Mouse (Mus musculus) lung, postnatal 0 days (tissue): ENCODE measurements around the gene Blm. TPM values are rescaled to one million over a fixed set of nuclear protein-coding genes. Genes with fewer than 3 reads are reported as not detected.

Experiments used
- ATAC-seq: fragments of 200-750 bp; cut with Nextera tagmentation; 2 replicates; pipeline ENCODE4 v1.8.0; 2017; ENCODE audit warnings: moderate library complexity
- DNase-seq: peaks from one replicate; pipeline ENCODE4 v3.0.0-alpha.2; 2016; ENCODE audit warnings: low spot score
- H3K27ac ChIP-seq: fragments of 300-500 bp; sonication (generic); 2 replicates; pipeline ENCODE4 v1.5.1; 2014; ENCODE audit warnings: antibody characterized with exemption, mild to moderate bottlenecking, low read length, mixed read lengths
- H3K27me3 ChIP-seq: fragments of 300-500 bp; sonication (generic); replicated peaks from 2 replicates; pipeline ENCODE4 v1.6.1; 2014; ENCODE audit warnings: low read length, mixed read lengths; ENCODE audit not compliant: insufficient read depth
- H3K36me3 ChIP-seq: fragments of 300-500 bp; sonication (generic); 2 replicates; pipeline ENCODE4 v1.6.1; 2014; ENCODE audit warnings: low read length, mixed read lengths; ENCODE audit not compliant: insufficient read depth
- H3K4me1 ChIP-seq: fragments of 300-500 bp; sonication (generic); 2 replicates; pipeline ENCODE4 v1.6.1; 2014; ENCODE audit warnings: antibody characterized with exemption, low read depth, low read length, mixed read lengths; ENCODE audit not compliant: insufficient read depth
- H3K4me2 ChIP-seq: fragments of 300-500 bp; sonication (generic); replicated peaks from 2 replicates; pipeline ENCODE4 v1.6.1; 2014; ENCODE audit warnings: low read depth, mild to moderate bottlenecking, low read length, moderate library complexity, mixed read lengths
- H3K4me3 ChIP-seq: fragments of 300-500 bp; sonication (generic); 2 replicates; pipeline ENCODE4 v1.5.1; 2014; ENCODE audit warnings: low read depth, low read length
- H3K9ac ChIP-seq: fragments of 300-500 bp; sonication (generic); replicated peaks from 2 replicates; pipeline ENCODE4 v1.6.1; 2014; ENCODE audit warnings: low read depth, mild to moderate bottlenecking
- H3K9me3 ChIP-seq: fragments of 300-500 bp; sonication (generic); 2 replicates; pipeline ENCODE4 v1.6.1; 2016; ENCODE audit warnings: low read length, mixed read lengths
- CTCF ChIP-seq: IDR thresholded peaks from 2 replicates; pipeline ENCODE4 v1.5.1; 2016; ENCODE audit warnings: antibody characterized with exemption, mild to moderate bottlenecking
- EP300 ChIP-seq: IDR thresholded peaks from 2 replicates; pipeline ENCODE4 v1.6.1; 2016; ENCODE audit warnings: antibody characterized with exemption, mild to moderate bottlenecking, control low read depth
- WGBS: fragments of 180-500 bp; shearing (Covaris S2); extraction: QIAGEN DNeasy Blood & Tissue Kit; methylation state at CpG from one replicate; pipeline ENCODE4 v1.1.7; 2014; 5-methylcytosine and 5-hydroxymethylcytosine counted together
- polyA plus RNA-seq: library from polyadenylated mRNA; unstranded; fragments of >200 nt; fragmentation: Nextera tagmentation; extraction: Ambion mirVana; gene quantifications from 2 replicates; pipeline ENCODE4 v1.2.1, GENCODE M21; 2015

Blm gene
- polyA plus RNA-seq, 1 experiment from 2014 or later = 2.4 TPM

DNA sequence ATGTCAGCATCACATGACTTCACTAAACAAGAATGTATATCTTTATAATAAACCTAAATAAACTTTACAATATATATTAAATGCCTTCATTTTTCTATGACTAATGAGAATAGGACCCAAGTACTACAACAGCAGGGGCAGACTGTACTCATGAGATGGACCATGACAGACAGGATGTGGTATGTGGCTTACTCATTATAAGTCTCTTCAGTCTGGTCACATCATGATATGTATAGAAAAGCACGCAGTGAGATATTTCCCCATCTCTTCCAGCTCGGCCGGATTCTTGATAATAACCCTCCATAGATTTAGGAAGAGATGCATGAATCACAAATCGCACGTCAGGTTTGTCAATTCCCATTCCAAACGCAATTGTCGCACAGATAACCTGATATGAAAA lies 61.1 kb downstream of the Blm start:
- WGBS = 95% methylated on average over 7 of the region's 7 CpGs
- H3K27me3 ChIP-seq = no peaks in the 10 kb centered on the region
- no peaks in the 10 kb centered on the region for H3K4me1 ChIP-seq
- TF ChIP-seq CTCF (no peak), EP300 (no peak)
- no peaks in the 10 kb centered on the region for H3K9me3 ChIP-seq
- H3K9ac ChIP-seq = no peak overlapping the region
- H3K4me2 ChIP-seq = no peak overlapping the region
- no peak for DNase-seq
- H3K27ac ChIP-seq = no peak overlapping the region
- no peak overlapping the region for H3K4me3 ChIP-seq
- no peaks in the 10 kb centered on the region for H3K36me3 ChIP-seq
- no peak for ATAC-seq

DNA sequence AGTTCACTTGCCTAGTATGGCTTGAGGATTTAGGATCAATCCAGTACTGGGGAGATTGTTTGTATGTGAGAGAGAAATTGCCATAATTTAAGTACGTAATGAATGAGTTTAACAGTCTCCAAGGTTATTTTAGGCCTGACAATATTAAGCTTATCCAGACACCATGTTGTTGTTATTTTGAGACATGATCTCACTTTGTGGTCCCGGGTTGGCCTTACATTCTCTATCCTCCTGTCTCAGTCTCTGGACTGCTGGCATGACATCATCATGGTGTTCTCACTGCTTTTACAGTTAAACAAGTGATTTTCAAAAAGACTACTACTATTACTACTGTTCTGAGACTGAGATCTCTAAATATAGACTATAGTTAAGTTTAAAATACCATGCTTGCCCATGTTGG lies 66.1 kb downstream of the Blm start:
- H3K27ac ChIP-seq = no peak overlapping the region
- ATAC-seq (no peak), DNase-seq (no peak)
- H3K4me2 ChIP-seq = no peak overlapping the region
- H3K27me3 ChIP-seq = no peaks in the 10 kb centered on the region
- H3K4me1 ChIP-seq = no peaks in the 10 kb centered on the region
- no peak overlapping the region for H3K4me3 ChIP-seq
- 83% methylated on average over 2 of the region's 2 CpGs for WGBS
- no peaks in the 10 kb centered on the region for H3K36me3 ChIP-seq
- no peak overlapping the region for H3K9ac ChIP-seq
- H3K9me3 ChIP-seq = no peaks in the 10 kb centered on the region
- TF ChIP-seq EP300 (no peak), CTCF (no peak)

DNA sequence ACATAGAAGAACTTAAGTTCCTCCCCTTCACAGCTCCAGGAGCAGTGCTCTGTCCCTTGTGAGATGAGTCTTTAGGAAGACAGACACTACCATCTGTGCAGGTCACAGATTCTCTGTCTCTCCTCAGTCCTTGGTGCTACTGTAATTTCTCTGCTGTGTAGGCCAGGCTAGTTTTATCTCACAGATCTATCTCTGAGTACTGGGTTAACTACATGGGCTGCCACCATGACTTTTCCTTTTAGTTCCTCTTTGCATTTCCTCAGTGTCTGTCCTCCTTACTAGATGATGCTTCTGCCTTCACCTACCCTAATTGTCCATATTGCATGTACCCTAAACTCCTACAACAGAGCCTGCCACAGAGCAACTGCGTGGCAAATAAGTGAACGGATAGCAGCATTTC lies 67.6 kb downstream of the Blm start:
- Histone ChIP-seq H3K9ac (no peak overlapping the region), H3K9me3 (no peaks in the 10 kb centered on the region), H3K36me3 (no peaks in the 10 kb centered on the region), H3K4me2 (no peak overlapping the region), H3K4me3 (no peak overlapping the region), H3K4me1 (no peaks in the 10 kb centered on the region), H3K27me3 (no peaks in the 10 kb centered on the region), H3K27ac (no peak overlapping the region)
- ATAC-seq (no peak), DNase-seq (no peak)
- WGBS = 100% methylated on average over 2 of the region's 2 CpGs
- TF ChIP-seq CTCF = no peak
- no peak for TF ChIP-seq EP300

DNA sequence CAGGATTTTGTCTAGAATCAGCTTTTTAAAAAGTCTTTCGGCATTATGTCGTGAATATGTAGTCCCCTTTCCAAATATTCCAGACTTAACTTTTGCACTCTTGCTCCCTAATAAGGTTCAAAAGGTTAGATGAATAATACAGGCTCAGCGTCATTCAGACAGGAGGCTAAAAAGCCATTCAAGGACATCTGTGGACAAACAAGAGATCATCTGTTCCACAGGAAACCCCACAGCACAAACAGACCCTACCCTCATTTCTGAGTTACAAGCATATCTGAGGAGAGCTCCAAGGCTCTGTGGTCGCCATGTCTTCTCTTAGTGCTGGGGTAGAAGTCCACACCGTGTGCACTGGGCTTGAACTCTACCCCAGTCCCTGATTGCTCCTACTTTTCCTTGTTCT lies 70.1 kb downstream of the Blm start:
- no peaks in the 10 kb centered on the region for H3K4me1 ChIP-seq
- DNase-seq (no peak), ATAC-seq (no peak)
- H3K4me3 ChIP-seq = no peak overlapping the region
- H3K36me3 ChIP-seq = no peaks in the 10 kb centered on the region
- H3K9ac ChIP-seq = no peak overlapping the region
- WGBS = 83% methylated on average over 5 of the region's 5 CpGs
- no peaks in the 10 kb centered on the region for H3K27me3 ChIP-seq
- no peaks in the 10 kb centered on the region for H3K9me3 ChIP-seq
- no peak overlapping the region for H3K4me2 ChIP-seq
- TF ChIP-seq CTCF (no peak), EP300 (no peak)
- no peak overlapping the region for H3K27ac ChIP-seq

GRCm38 (mm10) chr7:80461891-80462290 lies 73.0 kb downstream of the Blm start:
- Histone ChIP-seq H3K9ac (no peak overlapping the region), H3K27me3 (no peaks in the 10 kb centered on the region), H3K9me3 (no peaks in the 10 kb centered on the region), H3K4me2 (no peak overlapping the region), H3K4me3 (no peak overlapping the region), H3K27ac (no peak overlapping the region), H3K4me1 (no peaks in the 10 kb centered on the region), H3K36me3 (no peaks in the 10 kb centered on the region)
- 81% methylated on average over 7 of the region's 7 CpGs for WGBS
- DNase-seq (no peak), ATAC-seq (no peak)
- TF ChIP-seq EP300 = no peak
- no peak for TF ChIP-seq CTCF

DNA sequence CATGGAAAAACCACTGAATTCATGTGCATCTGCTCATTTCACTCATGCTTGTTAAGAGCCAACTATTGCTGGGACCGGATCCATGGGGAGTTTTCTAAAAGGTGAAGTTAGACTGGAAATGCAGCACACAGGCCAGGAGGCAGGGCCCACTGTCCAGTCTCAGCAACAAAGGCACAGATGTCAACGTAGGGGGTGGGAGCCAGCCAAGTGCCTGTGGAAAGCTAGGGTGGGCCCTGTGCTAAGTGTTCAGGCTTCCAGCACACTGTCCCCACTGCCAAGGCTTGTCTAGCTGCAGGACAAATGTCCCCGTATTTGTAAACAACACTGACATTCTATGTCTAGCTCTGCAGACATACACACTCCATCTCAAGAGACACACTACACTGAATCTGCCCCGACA lies 74.0 kb downstream of the Blm start:
- Histone ChIP-seq H3K27ac (no peak overlapping the region), H3K9ac (no peak overlapping the region), H3K4me1 (peaks cover 4% of the 10 kb centered on the region; the same call in 1 of the 2 replicates), H3K36me3 (no peaks in the 10 kb centered on the region), H3K9me3 (no peaks in the 10 kb centered on the region), H3K4me3 (no peak overlapping the region), H3K4me2 (no peak overlapping the region), H3K27me3 (no peaks in the 10 kb centered on the region)
- no peak for ATAC-seq
- no peak for TF ChIP-seq EP300
- DNase-seq = no peak
- 62% methylated on average over 4 of the region's 4 CpGs for WGBS

GRCm38 (mm10) chr7:80460199-80460598 lies 74.7 kb downstream of the Blm start:
- H3K4me1 ChIP-seq = peaks cover 7% of the 10 kb centered on the region
- TF ChIP-seq EP300 (no peak), CTCF (no peak)
- H3K27me3 ChIP-seq = no peaks in the 10 kb centered on the region
- no peak overlapping the region for H3K27ac ChIP-seq
- no peak overlapping the region for H3K9ac ChIP-seq
- no peak overlapping the region for H3K4me2 ChIP-seq
- no peak overlapping the region for H3K4me3 ChIP-seq
- 77% methylated on average over 5 of the region's 5 CpGs for WGBS
- ATAC-seq (no peak), DNase-seq (no peak)
- no peaks in the 10 kb centered on the region for H3K9me3 ChIP-seq
- H3K36me3 ChIP-seq = no peaks in the 10 kb centered on the region
